Mouse (Mus musculus) hematopoietic stem cell, adult 5-6 weeks (primary cell): ENCODE results near the gene Apbb1. TPM values are rescaled to one million over a fixed set of nuclear protein-coding genes. Genes with fewer than 3 reads are reported as not detected.

Experiments used
- total RNA-seq: library from RNA; stranded (forward); fragments of 172-1452, 232-1000 nt; gene quantifications from 2 replicates; pipeline ENCODE4 v1.2.3, GENCODE M21; 2017

Apbb1 gene
- total RNA-seq, 1 experiment from 2014 or later = 9.5 TPM

Other genes starting within 250 kb of the Apbb1 start
- not detected in 2 replicates for gene Olfr690, start 247.5 kb downstream of the Apbb1 start, total RNA-seq
- not detected in 2 replicates for gene Olfr691, start 239.4 kb downstream of the Apbb1 start, total RNA-seq
- not detected in 2 replicates for gene Olfr692, start 213.4 kb downstream of the Apbb1 start, total RNA-seq
- not detected in 2 replicates for gene Gm5901, start 206.6 kb downstream of the Apbb1 start, total RNA-seq
- 13.2 and 15.8 TPM in 2 replicates for gene Fam160a2, start 181.6 kb downstream of the Apbb1 start, total RNA-seq
- gene Cnga4, start 177.1 kb downstream of the Apbb1 start, total RNA-seq = not detected in 2 replicates
- gene Cckbr, start 155.9 kb downstream of the Apbb1 start, total RNA-seq = not detected in 2 replicates
- 5.6 and 7.2 TPM in 2 replicates for gene Cavin3, start 99.4 kb downstream of the Apbb1 start, total RNA-seq
- gene Smpd1, start 27.3 kb downstream of the Apbb1 start, total RNA-seq = 11.0 and 17.9 TPM in 2 replicates
- not detected in 2 replicates for gene Hpx, start 18.5 kb upstream of the Apbb1 start, total RNA-seq
- 7.5 and 17.6 TPM in 2 replicates for gene Trim3, start 51.9 kb upstream of the Apbb1 start, total RNA-seq
- gene Timm10b, start 58.4 kb upstream of the Apbb1 start, total RNA-seq = 40.5 and 55.8 TPM in 2 replicates
- gene Arfip2, start 58.8 kb upstream of the Apbb1 start, total RNA-seq = 25.1 and 50.5 TPM in 2 replicates
- gene Gm45799, start 58.9 kb upstream of the Apbb1 start, total RNA-seq = 1.2 and 4.6 TPM in 2 replicates
- gene Dnhd1, start 69.2 kb upstream of the Apbb1 start, total RNA-seq = 4.3 and 4.8 TPM in 2 replicates
- 92.3 and 101 TPM in 2 replicates for gene Ilk, start 154.9 kb upstream of the Apbb1 start, total RNA-seq
- 17.5 and 34.8 TPM in 2 replicates for gene Rrp8, start 155.7 kb upstream of the Apbb1 start, total RNA-seq
- 132 and 162 TPM in 2 replicates for gene Taf10, start 162.7 kb upstream of the Apbb1 start, total RNA-seq
- 22.1 and 27.4 TPM in 2 replicates for gene Tpp1, start 170.6 kb upstream of the Apbb1 start, total RNA-seq
- gene Dchs1, start 206.0 kb upstream of the Apbb1 start, total RNA-seq = not detected in 2 replicates
- 43.5 and 55.5 TPM in 2 replicates for gene Mrpl17, start 229.4 kb upstream of the Apbb1 start, total RNA-seq